Mouse (Mus musculus): Measurements from ENCODE around the gene Timeless.

Timeless gene

DNA sequence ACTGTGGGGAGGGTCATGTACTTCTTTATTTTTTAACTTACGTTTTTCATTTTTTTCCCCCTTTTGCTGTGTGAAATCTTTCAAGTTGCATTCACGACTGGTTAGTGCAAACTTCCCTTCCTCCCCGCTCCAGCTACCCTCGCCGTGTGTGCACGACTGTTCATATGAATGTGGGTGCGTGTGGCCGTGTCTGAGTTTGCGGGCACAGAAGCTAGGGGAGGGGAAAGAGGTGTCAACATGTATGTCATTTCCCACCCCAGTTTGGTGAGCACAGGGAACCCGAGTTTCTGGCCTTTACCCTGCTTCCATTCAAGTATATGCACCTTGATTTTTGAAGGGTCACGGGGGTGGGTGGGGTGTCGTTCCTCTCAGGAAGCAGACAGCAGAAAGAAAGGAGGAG, 1.3 kb upstream of the Timeless start:
- ChIA-PET POLR2A (interaction anchor here (0.6 to 6.3 kb wide), 33 partner anchors 9 to 195 kb away, joined by 3 to 52 read pairs (median 5); partner anchors contain the start of genes Gls2 (in 3 of the 4), Cnpy2 (in 2 of the 4), Spryd4 (in 2 of the 4) and Stat2 (in 2 of the 4)), CTCF (interaction anchor here (0.6 to 3.4 kb wide), 7 partner anchors 9 to 554 kb away, joined by 3 to 17 read pairs (median 4); partner anchors contain the start of gene Spryd4 (in 1 of the 4))

DNA sequence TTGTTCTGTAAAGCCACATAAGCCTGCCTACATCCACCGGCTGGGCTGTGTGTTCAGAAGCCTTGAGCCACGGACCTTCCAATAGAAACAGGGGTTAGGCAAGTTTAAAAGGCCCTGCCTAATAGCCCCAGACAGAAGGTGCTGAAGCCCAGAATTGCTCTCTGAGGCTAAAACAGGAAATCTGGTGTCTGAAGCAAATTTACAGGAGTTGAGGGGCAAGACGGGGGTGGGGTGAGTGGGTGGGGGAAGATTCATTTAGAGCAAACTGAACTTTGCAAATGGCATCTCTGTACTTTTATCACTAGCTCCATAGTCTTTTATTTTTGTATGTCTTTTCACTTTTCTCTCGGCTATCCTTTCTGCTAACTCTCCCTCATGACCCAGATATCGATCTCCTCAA, 719 bp upstream of the Timeless start:
- CTCF ChIA-PET, result interaction anchor here (0.6 to 3.4 kb wide), 8 partner anchors 9 to 554 kb away, joined by 3 to 17 read pairs (median 4); partner anchors contain the start of gene Spryd4 (in 1 of the 4)
- POLR2A ChIA-PET, result interaction anchor here (0.6 to 6.3 kb wide), 28 partner anchors 10 to 217 kb away, joined by 3 to 52 read pairs (median 6); partner anchors contain the start of genes Gls2 (in 3 of the 4), Pan2 (in 2 of the 4), Spryd4 (in 2 of the 4) and Stat2 (in 2 of the 4)

DNA sequence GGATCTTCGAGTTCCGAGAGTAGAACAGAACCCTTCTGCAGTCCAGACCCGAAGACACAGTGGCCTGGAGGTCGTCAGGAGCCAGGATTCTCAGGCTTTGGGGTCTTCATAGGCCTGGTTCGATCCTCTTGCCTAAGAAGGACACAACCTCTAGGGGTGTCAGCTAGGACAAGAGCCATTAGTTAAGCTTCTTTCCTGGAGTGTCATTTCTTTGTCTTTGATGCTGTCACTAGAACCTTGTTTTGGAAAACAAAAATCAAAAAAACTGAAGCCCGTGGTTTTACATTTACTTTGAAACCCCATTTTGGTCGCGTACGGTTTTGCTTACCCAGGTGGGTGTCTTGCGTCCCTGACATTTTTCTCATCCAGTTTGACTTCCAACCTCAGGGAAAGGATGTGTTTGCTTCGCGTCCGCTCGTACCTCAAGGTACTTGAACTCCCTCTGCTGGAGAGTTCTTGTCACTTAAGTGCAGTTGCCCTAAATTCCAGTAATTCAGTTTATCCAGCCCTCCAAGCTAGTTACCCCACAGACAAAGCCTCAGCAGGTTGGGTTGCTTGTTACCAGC, 638 bp downstream of the Timeless start:
- POLR2A ChIA-PET, result interaction anchor here in 3 of 4 experiments (0.6 to 6.3 kb wide), 39 partner anchors 9 to 334 kb away, joined by 3 to 52 read pairs (median 4); partner anchors contain the start of genes Stat2 (in 3 of the 3), Atp5b (in 2 of the 3), Gls2 (in 2 of the 3) and Pan2 (in 2 of the 3)
- CTCF ChIA-PET, result interaction anchor here in 3 of 4 experiments (0.5 to 3.4 kb wide), 12 partner anchors 10 to 100 kb away, joined by 3 to 17 read pairs (median 4); partner anchors contain the start of genes Spryd4 (in 1 of the 3) and Stat2 (in 1 of the 3)

DNA sequence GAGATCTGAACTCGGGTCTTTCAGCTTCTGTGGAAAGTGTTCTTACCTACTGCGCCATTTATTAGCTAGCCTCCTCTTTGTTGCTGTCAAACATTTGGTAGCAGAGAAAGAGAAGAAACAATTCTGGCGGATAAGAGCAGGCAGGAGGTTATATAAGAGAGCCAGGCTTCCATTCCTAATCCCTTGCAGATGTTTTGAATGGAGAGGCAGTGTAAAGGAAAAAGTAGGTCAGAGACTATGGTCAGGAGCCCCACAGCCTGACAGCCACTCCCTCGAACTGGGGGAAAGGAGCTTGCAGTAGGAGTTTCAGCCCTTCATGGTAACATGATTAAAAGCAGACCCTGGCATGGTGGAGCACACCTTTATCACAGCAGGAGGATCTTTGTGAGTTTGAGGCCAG, 4.5 kb downstream of the Timeless start:
- ChIA-PET POLR2A (interaction anchor here in 3 of 4 experiments (0.6 to 4.4 kb wide), 13 partner anchors 10 to 394 kb away, joined by 3 to 26 read pairs (median 4); partner anchors contain the start of genes Myl6 (in 1 of the 3) and Spryd4 (in 1 of the 3)), CTCF (interaction anchor here in 2 of 4 experiments (0.5 to 0.6 kb wide), 2 partner anchors 11 to 600 kb away, joined by 3 to 5 read pairs; no protein-coding TSS in a partner anchor)

DNA sequence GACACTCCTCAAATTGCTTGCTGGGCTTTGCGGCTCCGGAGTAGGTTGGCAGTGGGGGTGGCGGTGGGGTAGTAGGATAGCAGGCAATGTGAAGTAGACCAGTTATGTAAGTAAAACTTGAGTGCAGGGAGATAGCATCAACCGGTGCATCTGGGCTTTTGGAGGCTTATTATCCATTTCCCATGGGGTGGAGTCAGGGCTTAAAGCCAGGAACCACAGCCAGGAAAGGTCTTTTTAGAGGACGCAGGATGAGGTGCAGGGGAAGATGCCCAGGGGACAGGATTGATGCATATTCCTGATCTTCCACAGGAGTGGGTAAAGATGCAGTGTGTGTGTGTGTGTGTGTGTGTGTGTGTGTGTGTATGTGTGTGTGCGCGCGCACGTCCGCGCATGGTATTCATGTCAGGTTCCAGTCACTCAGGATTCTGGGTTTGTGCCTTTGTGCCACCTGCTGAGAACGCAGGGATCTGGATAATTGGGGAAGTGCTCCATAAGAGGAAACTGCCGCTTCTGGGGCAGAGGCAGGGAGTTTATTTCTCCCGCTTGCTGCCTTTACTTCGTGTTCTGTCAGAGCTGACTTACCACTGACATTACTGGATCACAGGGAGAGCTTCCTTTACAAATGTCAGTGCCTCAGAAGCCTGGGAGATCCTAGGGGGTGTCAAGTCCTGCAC, 6.1 kb downstream of the Timeless start:
- CTCF ChIA-PET, result interaction anchor here in 2 of 4 experiments (0.6 to 1.6 kb wide), 2 partner anchors 10 to 212 kb away, joined by 3 to 4 read pairs; no protein-coding TSS in a partner anchor

DNA sequence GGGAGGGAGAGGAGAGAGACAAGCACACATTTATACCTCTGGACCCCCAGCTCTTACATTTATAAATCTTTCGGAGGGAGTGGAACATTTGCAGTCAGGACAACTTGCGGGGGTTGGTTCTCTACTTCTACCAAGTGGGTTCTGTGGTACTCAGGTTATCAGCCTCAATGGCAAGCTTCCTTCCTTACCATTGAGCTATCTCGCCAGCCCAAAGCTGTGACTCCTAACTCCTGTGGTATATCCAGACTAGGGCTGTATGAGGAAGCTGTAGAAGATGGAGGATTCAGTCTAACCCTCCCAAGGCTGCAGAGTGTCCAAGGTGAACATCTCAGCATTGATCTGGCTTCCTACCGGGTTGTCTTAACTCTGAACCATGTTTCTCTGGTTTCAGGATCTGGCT, 7.3 kb downstream of the Timeless start:
- POLR2A ChIA-PET, result interaction anchor here in 2 of 4 experiments (0.6 to 4.4 kb wide), 19 partner anchors 9 to 309 kb away, joined by 3 to 26 read pairs (median 5); partner anchors contain the start of genes Gls2 (in 1 of the 2), Spryd4 (in 1 of the 2) and Zc3h10 (in 1 of the 2)
- CTCF ChIA-PET, result interaction anchor here in 3 of 4 experiments (0.7 to 1.1 kb wide), 3 partner anchors 27 to 232 kb away, joined by 3 to 4 read pairs (median 3); no protein-coding TSS in a partner anchor

More for the DNA sequence above, 6.1 kb downstream of the Timeless start:
- POLR2A ChIA-PET, result interaction anchor here in 3 of 4 experiments (0.6 to 4.4 kb wide), 17 partner anchors 9 to 195 kb away, joined by 3 to 26 read pairs (median 4); partner anchors contain the start of genes Cnpy2 (in 2 of the 3), Nabp2 (in 1 of the 3), Rnf41 (in 1 of the 3) and Spryd4 (in 1 of the 3)

DNA sequence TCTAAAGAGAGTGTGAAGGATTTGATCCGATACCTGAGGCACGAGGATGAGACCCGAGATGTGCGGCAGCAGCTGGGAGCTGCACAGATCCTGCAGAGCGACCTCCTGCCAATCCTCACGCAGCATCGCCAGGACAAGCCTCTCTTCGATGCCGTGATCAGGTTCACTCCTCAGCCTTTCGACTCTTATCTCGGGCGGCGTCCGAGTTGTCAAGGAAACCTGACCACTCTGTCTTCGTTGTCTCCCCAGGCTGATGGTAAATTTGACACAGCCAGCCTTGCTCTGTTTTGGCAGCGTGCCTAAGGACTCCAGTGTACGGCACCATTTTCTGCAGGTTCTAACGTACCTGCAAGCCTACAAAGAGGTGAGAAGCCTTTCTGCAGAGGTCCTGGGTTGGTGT, 8.3 kb downstream of the Timeless start:
- ChIA-PET POLR2A (interaction anchor here in 3 of 4 experiments (0.6 to 4.4 kb wide), 16 partner anchors 8 to 157 kb away, joined by 3 to 26 read pairs (median 4); partner anchors contain the start of genes Atp5b (in 1 of the 3), Gls2 (in 1 of the 3), Spryd4 (in 1 of the 3) and Stat2 (in 1 of the 3)), CTCF (no interaction called here)

DNA sequence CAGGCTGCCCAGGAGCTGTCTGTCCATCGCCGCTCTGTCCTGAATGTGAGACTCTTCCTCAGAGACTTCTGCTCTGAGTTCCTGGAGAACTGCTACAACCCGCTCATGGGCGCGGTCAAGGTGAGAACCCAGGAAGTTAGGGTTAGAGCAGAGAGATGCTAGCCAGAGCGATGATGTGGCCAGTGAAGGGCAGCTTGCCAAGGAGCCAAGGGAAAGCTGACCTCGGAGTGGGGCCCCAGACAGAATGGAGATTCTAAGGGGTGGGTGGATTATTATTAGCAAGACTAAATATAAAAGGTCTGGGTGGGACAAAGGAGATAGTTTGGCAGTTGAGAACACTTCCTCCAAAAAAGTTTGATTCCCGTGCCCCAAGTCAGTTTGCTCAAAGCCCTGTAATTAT, 11.4 kb downstream of the Timeless start:
- ChIA-PET POLR2A (interaction anchor here in 3 of 4 experiments (0.6 to 2.7 kb wide), 18 partner anchors 9 to 226 kb away, joined by 3 to 9 read pairs (median 4); partner anchors contain the start of genes Cnpy2 (in 2 of the 3), Apon (in 1 of the 3), Baz2a (in 1 of the 3) and Gls2 (in 1 of the 3)), CTCF (interaction anchor here in 3 of 4 experiments (0.7 to 1.4 kb wide), 5 partner anchors 10 to 67 kb away, joined by 3 to 5 read pairs (median 4); partner anchors contain the start of genes Stat2 (in 1 of the 3) and Timeless (in 1 of the 3))

DNA sequence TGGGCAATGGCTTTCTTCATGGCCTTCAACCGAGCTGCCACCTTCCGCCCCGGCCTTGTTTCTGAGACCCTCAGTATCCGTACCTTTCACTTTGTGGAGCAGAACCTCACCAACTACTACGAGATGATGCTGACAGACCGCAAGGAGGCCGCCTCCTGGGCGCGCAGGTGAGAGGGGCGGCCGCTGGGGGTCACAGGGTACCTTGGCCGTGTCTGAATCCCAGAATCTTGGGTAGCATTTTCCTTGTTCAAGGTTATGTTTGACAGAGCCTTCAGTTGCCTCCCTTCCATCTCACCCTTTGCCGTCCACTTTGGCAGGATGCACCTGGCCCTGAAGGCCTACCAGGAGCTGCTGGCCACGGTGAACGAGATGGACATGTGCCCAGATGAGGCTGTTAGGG, 12.3 kb downstream of the Timeless start:
- CTCF ChIA-PET, result no interaction called here

DNA sequence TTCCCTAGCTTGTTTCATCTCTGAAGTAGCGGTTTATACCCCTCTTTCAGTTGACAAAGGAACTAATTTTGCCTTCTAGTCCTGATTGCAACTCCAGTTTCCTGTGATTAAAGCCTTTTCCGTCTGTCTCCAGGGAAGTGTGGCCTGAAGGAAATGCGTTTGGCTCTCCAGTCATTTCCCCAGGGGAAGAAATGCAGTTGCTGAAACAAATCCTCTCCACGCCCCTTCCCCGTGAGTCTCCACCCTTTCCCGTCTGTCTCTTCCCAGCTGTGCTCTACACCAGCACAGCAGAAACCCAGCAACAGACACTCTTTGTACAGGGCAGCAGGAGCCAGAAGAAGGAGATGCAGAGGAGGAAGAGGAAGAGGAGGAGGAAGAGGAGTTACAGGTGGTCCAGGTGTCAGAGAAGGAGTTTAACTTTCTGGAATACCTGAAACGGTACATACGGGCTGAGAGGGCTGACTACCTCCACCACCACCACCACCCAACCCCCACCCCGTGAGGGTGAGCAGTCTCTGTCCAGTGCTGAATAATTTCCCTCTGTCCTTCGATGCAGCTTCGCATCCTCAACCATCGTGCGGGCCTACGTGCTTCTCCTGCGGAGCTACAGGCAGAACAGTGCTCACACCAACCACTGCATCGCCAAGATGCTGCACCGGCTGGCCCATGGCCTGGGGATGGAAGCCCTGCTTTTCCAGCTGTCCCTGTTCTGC, 15.3 kb downstream of the Timeless start:
- ChIA-PET CTCF (interaction anchor here in 3 of 4 experiments (0.5 to 1.7 kb wide), 15 partner anchors 9 to 264 kb away, joined by 3 to 6 read pairs (median 3); partner anchors contain the start of genes Stat2 (in 2 of the 3) and Baz2a (in 1 of the 3)), POLR2A (interaction anchor here (0.5 to 6.4 kb wide), 49 partner anchors 8 to 956 kb away, joined by 3 to 39 read pairs (median 4); partner anchors contain the start of genes Stat2 (in 3 of the 4), Gls2 (in 2 of the 4), Pan2 (in 2 of the 4) and Apof (in 1 of the 4))

More for the DNA sequence above, 12.3 kb downstream of the Timeless start:
- POLR2A ChIA-PET, result interaction anchor here in 2 of 4 experiments (0.6 to 2.6 kb wide), 8 partner anchors 9 to 152 kb away, joined by 3 to 8 read pairs (median 4); partner anchors contain the start of genes Apon (in 1 of the 2), Baz2a (in 1 of the 2) and Cnpy2 (in 1 of the 2)

DNA sequence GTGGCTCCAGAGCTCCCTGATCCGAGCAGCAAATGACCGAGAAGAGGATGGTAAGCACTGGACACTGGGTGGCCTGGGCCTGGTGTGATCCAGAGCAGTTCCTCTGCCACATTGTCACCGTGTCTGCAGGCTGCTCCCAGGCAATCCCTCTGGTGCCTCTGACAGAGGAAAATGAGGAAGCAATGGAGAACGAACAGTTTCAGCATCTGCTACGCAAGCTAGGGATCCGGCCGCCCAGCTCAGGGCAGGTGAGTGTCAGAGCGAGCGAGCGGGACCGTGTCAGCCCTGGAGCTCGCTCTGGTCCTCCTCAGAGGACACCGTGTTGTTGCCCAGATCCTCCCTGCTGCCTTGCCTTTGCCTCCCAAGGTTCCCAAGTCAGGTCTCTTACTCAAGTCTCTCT, 18.7 kb downstream of the Timeless start:
- ChIA-PET POLR2A (interaction anchor here (1.0 to 6.4 kb wide), 14 partner anchors 8 to 297 kb away, joined by 3 to 39 read pairs (median 5); partner anchors contain the start of genes Stat2 (in 2 of the 4), Timeless (in 2 of the 4), Apof (in 1 of the 4) and Gls2 (in 1 of the 4)), CTCF (interaction anchor here in 3 of 4 experiments (0.5 to 0.9 kb wide), 3 partner anchors 16 to 191 kb away, joined by 3 to 4 read pairs (median 3); no protein-coding TSS in a partner anchor)

DNA sequence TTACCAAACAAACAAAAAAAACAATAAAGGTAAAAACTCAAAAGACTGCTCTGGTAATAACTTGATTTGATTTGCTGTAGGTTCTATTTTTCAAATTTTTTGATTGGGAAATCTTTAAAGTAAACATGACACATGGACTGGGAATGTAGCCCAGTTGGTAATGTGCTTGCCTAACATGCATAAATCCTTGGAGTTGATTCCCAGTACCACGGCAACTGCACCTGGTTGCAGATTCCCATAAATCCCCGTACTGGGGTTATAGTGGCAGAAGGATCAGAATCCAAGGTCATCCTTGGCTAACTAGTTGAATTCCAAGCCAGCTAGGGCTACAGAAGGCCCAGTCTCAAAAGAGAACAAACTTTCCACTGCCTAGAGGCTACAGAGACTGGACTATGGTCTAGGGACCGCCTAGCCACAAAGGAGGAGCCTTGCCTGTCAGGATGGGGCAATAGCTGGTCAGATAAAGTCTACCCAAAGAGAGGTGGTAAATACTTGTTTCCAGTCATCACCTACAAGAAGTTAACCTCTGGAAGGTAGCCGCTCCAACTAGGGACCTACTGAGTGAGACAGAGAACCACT, 21.9 kb downstream of the Timeless start, which contains the start of gene Apon:
Apon (plus strand) TSS at position 420 of the 579 bp plus-strand sequence.
- CTCF ChIA-PET, result no interaction called here
- POLR2A ChIA-PET, result interaction anchor here in 3 of 4 experiments (0.7 to 3.4 kb wide), 6 partner anchors 10 to 460 kb away, joined by 3 to 18 read pairs (median 4); partner anchors contain the start of gene Stat2 (in 2 of the 3)

DNA sequence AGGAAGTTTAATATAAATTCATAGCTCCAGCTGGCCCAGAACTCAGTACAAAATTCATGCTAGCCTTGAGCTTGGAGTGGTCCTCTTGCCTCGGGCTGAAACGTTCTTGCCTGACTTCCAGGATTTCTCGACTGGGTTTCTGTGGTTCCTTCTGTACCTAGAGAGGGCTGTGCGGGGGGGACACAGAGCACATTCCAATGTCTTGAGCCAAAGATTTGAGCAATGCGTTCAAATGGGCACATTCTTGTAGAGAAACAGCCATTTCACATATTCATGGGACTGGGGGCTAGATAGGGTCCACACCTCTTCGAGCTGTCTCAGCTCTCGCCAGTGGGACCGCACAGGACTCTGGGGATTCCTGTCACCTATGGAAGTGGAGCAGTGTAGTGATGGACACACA, 24.1 kb downstream of the Timeless start:
- ChIA-PET CTCF (interaction anchor here in 1 of 4 experiments (1.9 kb wide), 1 partner anchor 43 kb away, joined by 7 read pairs; no protein-coding TSS in a partner anchor), POLR2A (interaction anchor here in 2 of 4 experiments (0.6 to 2.5 kb wide), 9 partner anchors 9 to 1126 kb away, joined by 3 to 10 read pairs (median 5); partner anchors contain the start of genes Pan2 (in 2 of the 2) and Stat2 (in 1 of the 2))

DNA sequence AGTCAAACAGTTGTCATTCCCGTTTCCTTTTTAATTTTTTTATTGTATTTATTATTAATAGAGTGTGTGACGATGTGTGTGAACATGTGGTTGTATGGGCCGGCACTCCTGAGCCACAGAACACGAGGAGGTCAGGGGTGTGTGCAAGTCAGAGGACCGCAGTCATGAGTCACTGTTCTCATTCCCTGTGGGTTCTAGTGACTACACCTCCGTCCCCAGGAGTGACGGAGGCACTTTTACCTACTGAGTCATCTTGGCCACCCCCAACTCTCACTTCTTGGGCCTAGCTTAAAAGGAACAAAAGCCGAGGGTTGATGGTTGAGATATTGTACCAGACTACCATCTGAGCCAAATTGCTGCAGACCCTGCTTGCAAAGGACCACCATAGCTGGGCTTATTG, 24.5 kb downstream of the Timeless start:
- ChIA-PET POLR2A (interaction anchor here in 3 of 4 experiments (0.5 to 2.5 kb wide), 10 partner anchors 9 to 1127 kb away, joined by 3 to 10 read pairs (median 6); partner anchors contain the start of genes Stat2 (in 2 of the 3), Gls2 (in 1 of the 3) and Pan2 (in 1 of the 3)), CTCF (interaction anchor here in 1 of 4 experiments (0.5 to 1.9 kb wide), 3 partner anchors 14 to 43 kb away, joined by 3 to 7 read pairs (median 3); partner anchors contain the start of gene Stat2)

DNA sequence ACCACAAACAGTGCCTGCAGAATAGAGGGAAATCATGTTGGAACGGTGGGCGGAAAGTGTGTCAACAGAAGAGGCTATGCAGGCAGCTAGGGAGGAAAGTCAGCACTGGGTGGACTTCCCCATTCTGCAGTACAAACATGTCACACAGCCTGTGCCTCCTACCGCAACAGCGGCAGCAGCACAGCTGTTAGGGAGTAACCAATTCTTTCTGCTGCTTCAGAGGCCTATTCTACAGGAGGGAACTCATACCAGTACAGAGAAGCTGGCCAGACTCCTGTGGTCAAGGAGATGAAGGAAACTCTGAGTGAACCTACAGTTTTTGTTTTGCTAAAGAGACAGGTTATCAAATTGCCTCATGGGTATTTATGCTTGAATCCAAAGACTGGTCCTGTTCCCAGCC, 27.1 kb downstream of the Timeless start:
- CTCF ChIA-PET, result interaction anchor here in 1 of 4 experiments (0.8 to 1.5 kb wide), 2 partner anchors 12 to 37 kb away, joined by 3 to 7 read pairs; partner anchors contain the start of gene Stat2
- POLR2A ChIA-PET, result interaction anchor here in 3 of 4 experiments (0.6 to 2.5 kb wide), 11 partner anchors 8 to 63 kb away, joined by 3 to 15 read pairs (median 3); partner anchors contain the start of genes Stat2 (in 2 of the 3), Cnpy2 (in 1 of the 3) and Pan2 (in 1 of the 3)

Data from embryonic stem cell, embryonic (primary cell).